ENCODE assay signal across 11 mouse cellular contexts in the genomic region with DNA sequence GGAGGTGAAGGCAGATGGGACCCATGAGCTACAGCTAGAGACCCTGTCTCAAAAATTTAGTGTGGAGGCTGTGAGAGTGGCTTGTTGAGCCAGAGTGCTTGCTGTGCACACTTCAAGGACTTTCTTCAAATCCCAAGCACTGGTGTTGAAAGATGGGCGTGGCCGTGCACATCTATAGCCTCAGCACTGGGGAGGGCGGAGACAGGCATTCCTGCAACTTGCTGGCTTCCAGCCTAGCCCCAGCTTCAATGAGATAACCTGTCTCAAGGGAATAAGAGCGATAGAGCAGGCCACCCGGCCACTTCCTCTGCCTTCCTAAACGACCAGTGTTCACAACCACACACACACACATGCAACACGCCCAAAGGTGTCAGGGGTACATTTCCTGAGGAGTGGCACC. TPM values are rescaled to one million over a fixed set of nuclear protein-coding genes. Genes with fewer than 3 reads are reported as not detected.
DNase-seq lines count a peak whose midpoint lies in the region; ATAC-seq lines count a peak whose summit lies in the region.
"Had no signal": no experiment of that assay in that cellular context is flagged by ENCODE, and none has a peak within 500 bp of the region (broad histone marks: within the 10 kb centered on the region; RNA-seq: fewer than 3 reads in every experiment).

No protein-coding gene starts in this region.

- H3K36me3 ChIP-seq in heart, embryonic 13.5 days: peaks cover 10% of the 10 kb centered on the region
- no peaks in the 10 kb centered on the region for H3K36me3 ChIP-seq in lung, embryonic 16.5 days (ENCODE audit: control insufficient read depth, insufficient read depth, low read length)
- H3K36me3 ChIP-seq: liver, embryonic 13.5 days had no signal

- WGBS in heart, embryonic 13.5 days: 27% methylated on average over 7 of the region's 7 CpGs
- WGBS in lung, embryonic 16.5 days: 36% methylated on average over 7 of the region's 7 CpGs

- peaks cover 6% of the 10 kb centered on the region for H3K9me3 ChIP-seq in heart, embryonic 13.5 days
- H3K9me3 ChIP-seq in lung, embryonic 16.5 days (ENCODE audit: control insufficient read depth, low read length): no peaks in the 10 kb centered on the region

- H3K27ac ChIP-seq in heart, embryonic 13.5 days (replicated peaks): peak overlapping the region; percentile 91
- peak overlapping the region; percentile 48; the same call in 1 of the 2 replicates for H3K27ac ChIP-seq in lung, embryonic 16.5 days (ENCODE audit: low read length)
- H3K27ac ChIP-seq: liver, embryonic 13.5 days had no signal

- ATAC-seq in heart, embryonic 13.5 days (ENCODE audit: extremely low read depth, insufficient number of reproducible peaks, low FRiP score, low TSS enrichment): peak; percentile 69; the same call in 1 of the 2 replicates
- ATAC-seq in lung, embryonic 16.5 days (ENCODE audit: low read depth): peak; percentile 93

- H3K4me1 ChIP-seq in heart, embryonic 13.5 days: peaks cover 41% of the 10 kb centered on the region
- H3K4me1 ChIP-seq in lung, embryonic 16.5 days (replicated peaks; ENCODE audit: control insufficient read depth, insufficient read depth, low read length): peaks cover 5% of the 10 kb centered on the region
- H3K4me1 ChIP-seq: liver, embryonic 13.5 days had no signal

- peak overlapping the region; percentile 51; the same call in 1 of the 2 replicates for H3K9ac ChIP-seq in heart, embryonic 13.5 days
- no peak overlapping the region for H3K9ac ChIP-seq in lung, embryonic 16.5 days (ENCODE audit: low read length)
- H3K9ac ChIP-seq: liver, embryonic 13.5 days had no signal

- DNase-seq in MEL-GATA-1-ER (ENCODE audit: extremely low read depth, low read depth): peak; percentile 71
- DNase-seq in WW6 (ENCODE audit: low read depth, low spot score): peak; percentile 38
- DNase-seq in cerebellum, adult 11-12 months: no peak
- no peak for DNase-seq in c-Kit-positive CD71-positive TER-119-positive erythroid progenitor cells, embryonic 14.5 days (ENCODE audit: low spot score)
- DNase-seq in right cerebral cortex, postnatal 25 days: no peak
- DNase-seq: adrenal gland, adult 8-10 months; liver, embryonic 13.5 days; midbrain, embryonic 14.5 days had no signal

- no peaks in the 10 kb centered on the region for H3K27me3 ChIP-seq in heart, embryonic 13.5 days (replicated peaks)
- H3K27me3 ChIP-seq in lung, embryonic 16.5 days (ENCODE audit: control insufficient read depth, insufficient read depth, low read depth, low read length): no peaks in the 10 kb centered on the region
- H3K27me3 ChIP-seq: liver, embryonic 13.5 days had no signal

- peak overlapping the region; percentile 42 for H3K4me2 ChIP-seq in heart, embryonic 13.5 days
- no peak overlapping the region for H3K4me2 ChIP-seq in lung, embryonic 16.5 days (ENCODE audit: low read depth, low read length)
- H3K4me2 ChIP-seq: liver, embryonic 13.5 days had no signal

- H3K4me3 ChIP-seq in heart, embryonic 13.5 days: no peak overlapping the region
- H3K4me3 ChIP-seq in lung, embryonic 16.5 days (ENCODE audit: low read length): no peak overlapping the region
- H3K4me3 ChIP-seq: erythroblast, embryonic 14.5 days; liver, embryonic 13.5 days had no signal

RNA-seq across cellular contexts. Expression of a gene that starts 14.5 kb away (rescaled TPM):
- 127 and 145 TPM in 2 replicates for polyA plus RNA-seq in heart, embryonic 13.5 days (2015; fragmentation: Nextera tagmentation; extraction: Ambion mirVana)
- 9.0 and 11.8 TPM in 2 replicates for polyA plus RNA-seq in lung, embryonic 16.5 days (2015; fragmentation: Nextera tagmentation; extraction: Ambion mirVana)
- polyA plus RNA-seq: erythroblast, embryonic 14.5 days had no signal

Comparison
In these comparisons a context has a peak if more than half of its experiments do, and no peak if none do; other contexts are left out.
1. DNase-seq: peak in MEL-GATA-1-ER (single experiment) and WW6 (single experiment); none in cerebellum, adult 11-12 months (single experiment), c-Kit-positive CD71-positive TER-119-positive erythroid progenitor cells, embryonic 14.5 days (single experiment) and right cerebral cortex, postnatal 25 days (single experiment).
2. RNA of a gene that starts 14.5 kb away (polyA plus RNA-seq): 127 to 145 TPM in heart, embryonic 13.5 days; 9.0 to 11.8 TPM in lung, embryonic 16.5 days; every median in the first group is over 10 times any median in the second.